Mouse (Mus musculus): Measurements from ENCODE around the gene Olfr1230. TPM values are rescaled to one million over a fixed set of nuclear protein-coding genes. Genes with fewer than 3 reads are reported as not detected.

Gene Olfr1230
- total RNA-seq (2021) = not detected
- long read RNA-seq, experiment 1 = 0 reads
- long read RNA-seq, experiment 2 = 0 reads

DNA sequence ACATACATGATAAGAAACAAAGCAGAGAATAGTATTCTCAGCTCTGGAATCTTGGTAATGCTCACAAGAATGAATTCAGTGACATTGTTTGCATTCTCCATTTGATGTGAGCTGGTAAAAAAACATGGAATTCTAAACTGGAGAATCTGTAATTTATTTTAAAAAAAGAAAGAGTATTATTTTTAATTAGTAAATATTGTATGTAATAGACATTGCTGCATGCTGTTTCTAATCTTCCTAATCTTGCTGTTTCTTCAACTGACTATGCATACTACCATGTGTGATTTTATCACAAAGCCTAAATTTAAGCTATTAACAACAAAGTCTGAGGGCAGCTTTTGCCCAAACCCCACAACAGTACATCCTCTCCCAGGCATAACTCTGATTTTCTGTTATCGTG is at the start of gene Olfr1230:
TSS of gene Olfr1230 (minus strand) at position 101 of the 400 bp plus-strand sequence.
- intact Hi-C loops (cut with DNase I) = no loop called here

DNA sequence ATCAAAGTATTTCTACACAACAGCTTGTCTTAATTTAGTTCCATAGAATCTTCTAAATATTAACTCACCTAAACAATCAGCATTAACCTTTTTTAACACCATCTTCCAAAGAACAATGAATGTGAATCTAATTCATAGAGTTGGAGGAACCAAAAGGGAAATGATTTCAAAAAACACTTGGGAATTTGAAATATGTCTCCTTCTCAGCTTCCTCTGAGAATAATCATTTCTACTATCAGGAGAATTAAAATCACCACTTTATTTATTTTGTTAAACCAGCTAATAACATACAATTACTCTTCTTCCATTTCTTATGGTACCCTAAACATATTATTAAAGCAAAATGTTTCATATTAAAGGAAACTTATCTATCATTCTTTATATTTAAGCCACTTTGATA is 45.2 kb upstream of the Olfr1230 start, which contains the start of gene Olfr1233:
TSS of gene Olfr1233 (minus strand) at position 101 of the 400 bp plus-strand sequence.
- intact Hi-C loops (cut with DNase I) = no loop called here
- no peak for DNase-seq (ENCODE audit: low spot score in 2 of 2)

More for the DNA sequence above, at the start of gene Olfr1230:
- DNase-seq (ENCODE audit: low spot score in 2 of 2) = no peak

DNA sequence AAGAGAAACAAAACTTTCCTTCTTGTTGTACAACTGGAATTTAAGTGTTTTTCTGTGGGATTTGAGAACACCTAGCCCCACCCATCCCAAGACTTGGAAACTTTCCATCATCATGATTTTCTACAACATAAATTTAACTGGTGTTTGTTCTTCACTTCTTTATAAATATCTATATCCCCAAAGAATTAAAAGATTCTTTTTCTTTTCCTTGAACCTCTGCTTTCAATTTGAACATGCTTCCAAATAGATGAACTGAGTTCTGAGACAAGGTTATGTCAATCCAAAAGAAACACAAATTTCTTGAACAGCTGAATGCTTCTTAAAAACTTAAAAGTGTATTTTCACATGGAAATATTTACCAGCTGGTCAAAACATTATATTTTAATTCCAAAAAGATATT is 32.5 kb upstream of the Olfr1230 start, which contains the start of gene Olfr1232:
TSS of gene Olfr1232 (minus strand) at position 101 of the 400 bp plus-strand sequence.
- DNase-seq (ENCODE audit: low spot score in 2 of 2) = no peak
- intact Hi-C loops (cut with DNase I) = no loop called here

DNA sequence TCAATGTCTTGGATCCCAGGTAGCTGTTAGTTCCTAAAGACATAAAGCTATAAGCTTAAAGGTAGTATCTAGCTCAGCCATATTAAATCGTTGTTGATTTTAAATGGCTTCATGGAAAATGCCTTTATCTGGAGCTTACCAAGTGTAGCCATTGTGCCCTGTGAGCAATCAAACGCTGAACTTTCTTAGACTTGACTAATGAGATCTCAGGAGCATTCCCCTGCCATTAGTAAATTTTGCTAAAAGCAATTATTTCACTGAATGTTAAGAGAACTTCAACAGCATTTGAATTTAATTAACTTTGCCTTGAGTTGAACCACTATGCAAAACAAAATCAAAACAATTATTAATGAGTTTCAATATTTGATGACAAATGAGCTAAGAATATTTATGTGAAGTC is 9.9 kb upstream of the Olfr1230 start, which contains the start of gene Olfr1231:
TSS of gene Olfr1231 (minus strand) at position 101 of the 400 bp plus-strand sequence.
- intact Hi-C loops (cut with DNase I) = no loop called here
- no peak for DNase-seq (ENCODE audit: low spot score in 2 of 2)

DNA sequence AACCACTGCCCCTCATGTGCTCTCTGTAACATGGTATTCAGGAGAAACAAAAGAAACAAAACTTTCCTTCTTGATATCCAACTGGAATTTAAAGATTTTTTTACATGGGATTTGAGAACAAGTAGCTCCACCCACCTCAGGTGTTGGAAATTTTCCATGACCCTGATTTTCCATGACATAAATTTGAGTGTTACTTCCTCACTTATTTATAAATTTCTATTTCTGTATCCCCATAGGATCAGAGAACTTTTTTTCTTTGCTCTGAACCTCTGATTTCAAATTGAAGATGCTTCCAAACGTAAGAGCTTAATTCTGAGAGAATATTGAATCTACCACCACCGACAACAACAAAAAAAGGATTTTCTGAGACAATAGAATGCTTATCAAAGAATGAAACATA is 9.2 kb downstream of the Olfr1230 start, which contains the start of gene Olfr1229:
TSS of gene Olfr1229 (minus strand) at position 101 of the 400 bp plus-strand sequence.
- intact Hi-C loops (cut with DNase I) = no loop called here
- DNase-seq (ENCODE audit: low spot score in 2 of 2) = no peak

DNA sequence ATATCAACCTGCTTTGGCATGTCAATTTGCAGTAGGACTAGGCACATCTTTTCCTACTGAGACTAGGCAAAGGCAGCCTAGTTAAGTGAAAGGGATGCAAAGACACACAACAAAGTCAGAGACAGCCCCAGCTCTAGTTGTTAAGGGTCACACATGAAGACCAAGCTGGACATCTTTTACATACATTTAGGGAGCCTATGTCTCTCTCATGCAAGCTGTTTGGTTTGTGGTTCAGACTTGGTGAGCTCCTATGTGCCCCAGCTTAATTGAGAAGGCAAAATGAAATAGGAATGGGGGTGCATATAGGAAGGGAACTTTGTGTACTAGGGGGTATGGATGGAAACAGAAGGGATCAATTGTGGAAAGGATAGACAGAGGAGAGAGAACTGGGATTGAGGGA is 43.1 kb downstream of the Olfr1230 start, which contains the start of gene Olfr1228:
TSS of gene Olfr1228 (minus strand) at position 101 of the 400 bp plus-strand sequence.
- intact Hi-C loops (cut with DNase I) = no loop called here
- no peak for DNase-seq (ENCODE audit: low spot score in 2 of 2)

Other genes with a start within 250 kb of the Olfr1230 start
- gene Olfr1218, start 236.1 kb downstream of the Olfr1230 start, total RNA-seq (2021) = not detected
- gene Olfr1219, start 213.8 kb downstream of the Olfr1230 start, total RNA-seq (2021) = not detected
- not detected for gene Olfr1220, start 190.4 kb downstream of the Olfr1230 start, total RNA-seq (2021)
- gene Olfr1221, start 180.0 kb downstream of the Olfr1230 start, total RNA-seq (2021) = not detected
- gene Olfr1222, start 164.2 kb downstream of the Olfr1230 start, total RNA-seq (2021) = not detected
- gene Olfr1223, start 145.7 kb downstream of the Olfr1230 start, total RNA-seq (2021) = not detected
- not detected for gene Olfr1224-ps1, start 133.2 kb downstream of the Olfr1230 start, total RNA-seq (2021)
- not detected for gene Olfr1225, start 122.6 kb downstream of the Olfr1230 start, total RNA-seq (2021)
- gene Olfr1226, start 97.2 kb downstream of the Olfr1230 start, total RNA-seq (2021) = not detected
- not detected for gene Olfr1228, start 43.2 kb downstream of the Olfr1230 start, total RNA-seq (2021)
- not detected for gene Olfr1229, start 9.3 kb downstream of the Olfr1230 start, total RNA-seq (2021)
- not detected for gene Olfr1231, start 9.8 kb upstream of the Olfr1230 start, total RNA-seq (2021)
- not detected for gene Olfr1232, start 32.4 kb upstream of the Olfr1230 start, total RNA-seq (2021)
- not detected for gene Olfr1233, start 45.1 kb upstream of the Olfr1230 start, total RNA-seq (2021)
- not detected for gene Olfr1234, start 67.6 kb upstream of the Olfr1230 start, total RNA-seq (2021)
- gene Olfr1238, start 112.4 kb upstream of the Olfr1230 start, total RNA-seq (2021) = not detected
- gene Olfr1239, start 123.1 kb upstream of the Olfr1230 start, total RNA-seq (2021) = not detected
- not detected for gene Olfr1240, start 145.7 kb upstream of the Olfr1230 start, total RNA-seq (2021)
- not detected for gene Olfr1241, start 189.9 kb upstream of the Olfr1230 start, total RNA-seq (2021)
- gene Olfr1242, start 201.1 kb upstream of the Olfr1230 start, total RNA-seq (2021) = not detected
- not detected for gene Olfr1243, start 234.2 kb upstream of the Olfr1230 start, total RNA-seq (2021)